Mouse (Mus musculus) G1E (cell line): ENCODE data around the gene Cyp2b23. TPM values are rescaled to one million over a fixed set of nuclear protein-coding genes. Genes with fewer than 3 reads are reported as not detected.
"Not testable (repeated sequence)": the region's sequence is repeated elsewhere in the genome, so short reads cannot be mapped to it uniquely, and the experiment has no call there.

Experiments used
- ATAC-seq: 2 replicates; pipeline ENCODE4 v1.8.0; 2016; ENCODE audit warnings: mild to moderate bottlenecking; ENCODE audit not compliant: insufficient number of reproducible peaks, poor library complexity, low FRiP score, severe bottlenecking; ENCODE audit errors: extremely low read depth
- DNase-seq: peaks from one replicate; pipeline ENCODE4 v3.0.0; 2012; ENCODE audit warnings: low spot score
- H3K27me3 ChIP-seq: 2 replicates; pipeline ENCODE4 v1.6.1; 2012; ENCODE audit warnings: mild to moderate bottlenecking, low read length, inconsistent platforms; ENCODE audit not compliant: insufficient read depth
- H3K36me3 ChIP-seq: replicated peaks from 2 replicates; pipeline ENCODE3; 2012; ENCODE audit warnings: mild to moderate bottlenecking, inconsistent platforms
- H3K4me1 ChIP-seq: 2 replicates; pipeline ENCODE4 v1.6.1; 2012; ENCODE audit warnings: low read depth, low read length, inconsistent platforms, mixed read lengths; ENCODE audit not compliant: insufficient read depth
- H3K4me3 ChIP-seq: 2 replicates; pipeline ENCODE4 v1.5.1; 2012; ENCODE audit warnings: low read depth, mild to moderate bottlenecking, inconsistent platforms, low read length, moderate library complexity, mixed read lengths
- H3K9me3 ChIP-seq: replicated peaks from 2 replicates; pipeline ENCODE4 v1.6.1; 2012; ENCODE audit warnings: inconsistent platforms
- CTCF ChIP-seq: IDR thresholded peaks from 2 replicates; pipeline ENCODE4 v1.5.1; 2012; ENCODE audit warnings: low read depth, low read length, inconsistent platforms, mixed read lengths
- polyA plus RNA-seq: library from polyadenylated mRNA; stranded (reverse); fragments of >175 nt; gene quantifications from 2 replicates; pipeline ENCODE4 v1.2.3, GENCODE M21; 2012
- total RNA-seq, 2 experiments: library from RNA; stranded (forward) in 1 of 2; stranded (reverse) in 1 of 2; fragments of 200-1000 nt in 1 of 2; fragments of >200 nt in 1 of 2; fragmentation: Nextera tagmentation in 1 of 2; gene quantifications; 2 replicates each; pipeline ENCODE4 v1.2.3; 2014 to 2017

Cyp2b23 gene
- total and polyA plus RNA-seq, 3 experiments = 0.05 TPM; not detected in 2

DNA sequence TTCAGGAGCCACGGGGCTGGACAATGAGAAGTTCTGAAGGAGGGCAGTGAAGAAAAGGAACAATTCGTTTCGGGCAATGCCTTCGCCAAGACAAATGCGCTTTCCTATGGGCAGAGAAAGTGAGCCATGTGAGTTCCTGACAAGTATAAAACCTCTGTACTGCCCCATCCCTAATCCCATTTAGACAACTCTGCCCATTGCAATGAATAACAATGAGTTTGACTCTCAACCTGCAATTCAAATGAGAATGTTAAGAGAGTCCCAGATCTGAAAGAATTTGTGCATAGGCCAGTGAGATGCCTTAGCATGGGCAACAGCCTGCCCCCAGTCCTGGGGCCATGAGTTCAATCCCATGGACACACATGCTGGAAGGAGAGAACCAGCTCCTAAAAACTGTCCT, 20.2 kb downstream of the Cyp2b23 start:
- H3K36me3 ChIP-seq = no peaks in the 10 kb centered on the region
- no peaks in the 10 kb centered on the region for H3K4me1 ChIP-seq
- no peak for TF ChIP-seq CTCF
- no peaks in the 10 kb centered on the region for H3K9me3 ChIP-seq
- no peaks in the 10 kb centered on the region for H3K27me3 ChIP-seq
- ATAC-seq = no peak
- DNase-seq = no peak
- no peak overlapping the region for H3K4me3 ChIP-seq

DNA sequence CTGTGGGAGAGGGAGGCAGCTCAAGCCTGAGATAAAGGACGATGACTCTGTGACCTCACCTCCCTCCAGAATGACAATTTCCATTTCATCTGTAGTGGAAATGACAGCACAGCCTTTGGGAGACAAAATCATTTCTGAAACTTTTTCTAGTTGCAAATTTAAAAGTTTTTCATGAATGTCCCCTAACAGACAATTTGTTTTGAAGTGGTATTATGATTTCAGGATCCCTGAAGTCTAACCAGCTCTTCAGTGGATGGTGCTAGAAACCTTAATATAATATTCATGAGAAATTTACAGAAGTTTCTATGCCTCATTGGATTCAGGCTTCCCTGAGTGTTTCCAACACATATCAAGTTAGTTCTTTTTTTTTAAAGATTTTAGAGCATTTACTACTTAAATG, 67.9 kb downstream of the Cyp2b23 start, which contains the start of gene Vmn1r185:
Gene Vmn1r185, minus strand, starts transcription at position 101 of the 400 bp plus-strand sequence.
- not testable (repeated sequence) for H3K4me3 ChIP-seq, ATAC-seq, H3K4me1 ChIP-seq, H3K9me3 ChIP-seq, H3K27me3 ChIP-seq, DNase-seq, H3K36me3 ChIP-seq

Other genes starting within 250 kb of the Cyp2b23 start
- not detected in 2 replicates for gene Nlrp9a, start 151.4 kb downstream of the Cyp2b23 start, total RNA-seq (2014; fragmentation: Nextera tagmentation)
- 0.05 and 0.06 TPM in 2 replicates for gene Nlrp9a, start 151.4 kb downstream of the Cyp2b23 start, total RNA-seq (2017)
- not detected in 2 replicates for gene Nlrp9a, start 151.4 kb downstream of the Cyp2b23 start, polyA plus RNA-seq
- not detected in 2 replicates for gene Vmn1r185, start 68.0 kb downstream of the Cyp2b23 start, total RNA-seq (2014; fragmentation: Nextera tagmentation)
- 0.05 and 0.06 TPM in 2 replicates for gene Vmn1r185, start 68.0 kb downstream of the Cyp2b23 start, total RNA-seq (2017)
- not detected in 2 replicates for gene Vmn1r185, start 68.0 kb downstream of the Cyp2b23 start, polyA plus RNA-seq
- not detected in 2 replicates for gene Cyp2b19, start 70.7 kb upstream of the Cyp2b23 start, total RNA-seq (2014; fragmentation: Nextera tagmentation)
- gene Cyp2b19, start 70.7 kb upstream of the Cyp2b23 start, total RNA-seq (2017) = 0.06 and 0.16 TPM in 2 replicates
- not detected in 2 replicates for gene Cyp2b19, start 70.7 kb upstream of the Cyp2b23 start, polyA plus RNA-seq
- not detected in 2 replicates for gene Cyp2g1, start 122.5 kb upstream of the Cyp2b23 start, total RNA-seq (2014; fragmentation: Nextera tagmentation)
- gene Cyp2g1, start 122.5 kb upstream of the Cyp2b23 start, total RNA-seq (2017) = not detected in 2 replicates
- gene Cyp2g1, start 122.5 kb upstream of the Cyp2b23 start, polyA plus RNA-seq = not detected in 2 replicates
- gene Cyp2a5, start 148.9 kb upstream of the Cyp2b23 start, total RNA-seq (2014; fragmentation: Nextera tagmentation) = not detected in 2 replicates
- not detected in 2 replicates for gene Cyp2a5, start 148.9 kb upstream of the Cyp2b23 start, total RNA-seq (2017)
- gene Cyp2a5, start 148.9 kb upstream of the Cyp2b23 start, polyA plus RNA-seq = not detected in 2 replicates